8 mouse cellular contexts compared by ENCODE assay signal in the genomic region with DNA sequence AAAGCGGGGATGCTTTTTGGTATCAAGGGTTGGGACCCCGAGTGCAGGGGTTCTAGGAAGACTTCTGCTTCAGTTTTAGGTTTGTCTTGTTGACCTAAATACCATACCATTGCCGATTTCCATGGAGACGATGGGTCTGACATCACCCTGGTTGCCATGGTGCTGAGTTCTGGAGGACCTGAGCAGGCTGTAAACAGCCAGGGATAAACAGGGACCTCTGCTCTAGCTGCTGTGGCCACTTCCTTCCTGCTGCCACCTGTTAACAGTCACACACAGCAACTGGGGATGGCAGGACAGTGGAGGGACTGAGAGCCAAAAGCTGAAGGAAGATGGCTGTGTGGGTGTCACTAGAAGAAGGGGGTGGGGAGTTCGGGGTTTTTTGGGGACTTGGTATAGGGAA. TPM values are rescaled to one million over a fixed set of nuclear protein-coding genes. Genes with fewer than 3 reads are reported as not detected.
DNase-seq lines count a peak whose midpoint lies in the region; ATAC-seq lines count a peak whose summit lies in the region.

No protein-coding gene starts in this region.

- H3K4me1 ChIP-seq in heart, embryonic 12.5 days (replicated peaks): peaks cover 26% of the 10 kb centered on the region
- H3K4me1 ChIP-seq in forebrain, embryonic 16.5 days (replicated peaks; ENCODE audit: control insufficient read depth, insufficient read depth, low read length): peaks cover 9% of the 10 kb centered on the region
- H3K4me1 ChIP-seq in midbrain, embryonic 10.5 days: peaks cover 25% of the 10 kb centered on the region

- intact Hi-C loops in heart, postnatal 25 days (cut with DNase I): no loop called here

- WGBS in heart, embryonic 12.5 days: 35% methylated on average over 5 of the region's 5 CpGs
- 15% methylated on average over 5 of the region's 5 CpGs for WGBS in forebrain, embryonic 16.5 days
- 22% methylated on average over 5 of the region's 5 CpGs for WGBS in midbrain, embryonic 10.5 days

- no peak for DNase-seq in heart, postnatal 25 days (ENCODE audit: low spot score)
- DNase-seq in MN1 (ENCODE audit: low spot score) (peak; percentile 70), adipocyte (ENCODE audit: low spot score) (no peak)
- DNase-seq in kidney, postnatal 14 days: peak; percentile 41
- peak; percentile 50 for DNase-seq in midbrain, embryonic 10.5 days (ENCODE audit: low spot score)
- DNase-seq in cerebellum, adult 9-11 months: no peak

- H3K4me2 ChIP-seq in heart, embryonic 12.5 days: peak overlapping the region; percentile 70
- H3K4me2 ChIP-seq in forebrain, embryonic 16.5 days (ENCODE audit: low read length): peak overlapping the region; percentile 46

- no peaks in the 10 kb centered on the region for H3K27me3 ChIP-seq in heart, embryonic 12.5 days (replicated peaks)
- H3K27me3 ChIP-seq in forebrain, embryonic 16.5 days (replicated peaks; ENCODE audit: control insufficient read depth, insufficient read depth, low read length): no peaks in the 10 kb centered on the region
- no peaks in the 10 kb centered on the region for H3K27me3 ChIP-seq in midbrain, embryonic 10.5 days (ENCODE audit: low read depth, poor library complexity, severe bottlenecking)

- peak overlapping the region; percentile 83 for H3K27ac ChIP-seq in heart, embryonic 12.5 days (ENCODE audit: poor library complexity, severe bottlenecking)
- no peak overlapping the region for H3K27ac ChIP-seq in forebrain, embryonic 16.5 days (ENCODE audit: low read length)
- peak overlapping the region; percentile 76 for H3K27ac ChIP-seq in midbrain, embryonic 10.5 days (replicated peaks)

- ATAC-seq in heart, embryonic 12.5 days (ENCODE audit: insufficient number of reproducible peaks, low FRiP score): no peak
- ATAC-seq in forebrain, embryonic 16.5 days: peak; percentile 52; the same call in 1 of the 2 replicates

- peak overlapping the region; percentile 68 for H3K4me3 ChIP-seq in heart, embryonic 12.5 days
- H3K4me3 ChIP-seq in forebrain, embryonic 16.5 days (replicated peaks; ENCODE audit: low read length): peak overlapping the region; percentile 35
- peak overlapping the region; percentile 59 for H3K4me3 ChIP-seq in midbrain, embryonic 10.5 days

- H3K9ac ChIP-seq in heart, embryonic 12.5 days: peak overlapping the region; percentile 81
- H3K9ac ChIP-seq in forebrain, embryonic 16.5 days (replicated peaks; ENCODE audit: low read depth, low read length): no peak overlapping the region

- H3K36me3 ChIP-seq in heart, embryonic 12.5 days: peaks cover 46% of the 10 kb centered on the region
- 0 out of 2 replicates have a peak, but pooled peaks cover 11% of the 10 kb centered on the region for H3K36me3 ChIP-seq in forebrain, embryonic 16.5 days (ENCODE audit: control insufficient read depth, insufficient read depth)
- H3K36me3 ChIP-seq in midbrain, embryonic 10.5 days: peaks cover 37% of the 10 kb centered on the region

- no peaks in the 10 kb centered on the region for H3K9me3 ChIP-seq in heart, embryonic 12.5 days (replicated peaks)
- no peaks in the 10 kb centered on the region for H3K9me3 ChIP-seq in forebrain, embryonic 16.5 days (ENCODE audit: control insufficient read depth, low read length)
- H3K9me3 ChIP-seq in midbrain, embryonic 10.5 days (replicated peaks): no peaks in the 10 kb centered on the region

RNA-seq across cellular contexts. Expression of a gene that starts 0.8 kb away (rescaled TPM):
- polyA plus RNA-seq in heart, embryonic 12.5 days (2016; fragmentation: Nextera tagmentation; extraction: Ambion mirVana): 67.5 and 71.6 TPM in 2 replicates
- total RNA-seq in heart, postnatal 25 days (2021): 10 to 100 TPM; 49.2 to 56.9 TPM
- 11.1 and 14.4 TPM in 2 replicates for polyA plus RNA-seq in forebrain, embryonic 16.5 days (2015; fragmentation: Nextera tagmentation; extraction: Ambion mirVana)
- 18.6 and 19.9 TPM in 2 replicates for polyA plus RNA-seq in midbrain, embryonic 10.5 days (2016; fragmentation: Nextera tagmentation; extraction: Ambion mirVana)

RNA-seq across cellular contexts. Expression of a gene that starts 7.3 kb away (rescaled TPM):
- polyA plus RNA-seq in heart, embryonic 12.5 days (2016; fragmentation: Nextera tagmentation; extraction: Ambion mirVana): 36.1 and 37.5 TPM in 2 replicates
- 10 to 100 TPM; 13.5 to 18.0 TPM for total RNA-seq in heart, postnatal 25 days (2021)
- polyA plus RNA-seq in forebrain, embryonic 16.5 days (2015; fragmentation: Nextera tagmentation; extraction: Ambion mirVana): 40.0 and 43.7 TPM in 2 replicates
- polyA plus RNA-seq in midbrain, embryonic 10.5 days (2016; fragmentation: Nextera tagmentation; extraction: Ambion mirVana): 41.9 and 43.3 TPM in 2 replicates

RNA-seq across cellular contexts. Expression of a gene that starts 17.1 kb away (rescaled TPM):
- polyA plus RNA-seq in heart, embryonic 12.5 days (2016; fragmentation: Nextera tagmentation; extraction: Ambion mirVana): 46.8 and 51.0 TPM in 2 replicates
- 1 to 10 TPM; 7.4 to 8.4 TPM for total RNA-seq in heart, postnatal 25 days (2021)
- 70.2 and 92.5 TPM in 2 replicates for polyA plus RNA-seq in forebrain, embryonic 16.5 days (2015; fragmentation: Nextera tagmentation; extraction: Ambion mirVana)
- polyA plus RNA-seq in midbrain, embryonic 10.5 days (2016; fragmentation: Nextera tagmentation; extraction: Ambion mirVana): 79.0 and 79.2 TPM in 2 replicates

RNA-seq across cellular contexts. Expression of a gene that starts 19.0 kb away (rescaled TPM):
- polyA plus RNA-seq in heart, embryonic 12.5 days (2016; fragmentation: Nextera tagmentation; extraction: Ambion mirVana): 76.2 and 78.1 TPM in 2 replicates
- 10 to 100 TPM; 35.7 to 35.8 TPM for total RNA-seq in heart, postnatal 25 days (2021)
- 14.4 and 17.2 TPM in 2 replicates for polyA plus RNA-seq in forebrain, embryonic 16.5 days (2015; fragmentation: Nextera tagmentation; extraction: Ambion mirVana)
- 51.8 TPM in 2 replicates for polyA plus RNA-seq in midbrain, embryonic 10.5 days (2016; fragmentation: Nextera tagmentation; extraction: Ambion mirVana)

RNA-seq across cellular contexts. Expression of a gene that starts 19.1 kb away (rescaled TPM):
- polyA plus RNA-seq in heart, embryonic 12.5 days (2016; fragmentation: Nextera tagmentation; extraction: Ambion mirVana): 355 and 356 TPM in 2 replicates
- total RNA-seq in heart, postnatal 25 days (2021): 1 to 10 TPM; 4.1 to 4.7 TPM
- 139 and 156 TPM in 2 replicates for polyA plus RNA-seq in forebrain, embryonic 16.5 days (2015; fragmentation: Nextera tagmentation; extraction: Ambion mirVana)
- polyA plus RNA-seq in midbrain, embryonic 10.5 days (2016; fragmentation: Nextera tagmentation; extraction: Ambion mirVana): 540 and 645 TPM in 2 replicates

Comparison
In these comparisons a context has a peak if more than half of its experiments do, and no peak if none do; other contexts are left out.
1. DNase-seq: peak in MN1 (single experiment), kidney, postnatal 14 days (single experiment) and midbrain, embryonic 10.5 days (single experiment); none in heart, postnatal 25 days (single experiment), cerebellum, adult 9-11 months (single experiment) and adipocyte (single experiment).
2. Peak in every context shown above with its lines, with median percentiles within 50 percentile points of each other: H3K4me3 ChIP-seq.